Mouse (Mus musculus) lung, postnatal 4 days (tissue): Measurements from ENCODE around the gene Tmem156.

ENCODE experiments used
- DNase-seq, 2 experiments: peaks; one replicate each; pipeline ENCODE4 v3.0.0; 2021

The Tmem156 gene

DNA sequence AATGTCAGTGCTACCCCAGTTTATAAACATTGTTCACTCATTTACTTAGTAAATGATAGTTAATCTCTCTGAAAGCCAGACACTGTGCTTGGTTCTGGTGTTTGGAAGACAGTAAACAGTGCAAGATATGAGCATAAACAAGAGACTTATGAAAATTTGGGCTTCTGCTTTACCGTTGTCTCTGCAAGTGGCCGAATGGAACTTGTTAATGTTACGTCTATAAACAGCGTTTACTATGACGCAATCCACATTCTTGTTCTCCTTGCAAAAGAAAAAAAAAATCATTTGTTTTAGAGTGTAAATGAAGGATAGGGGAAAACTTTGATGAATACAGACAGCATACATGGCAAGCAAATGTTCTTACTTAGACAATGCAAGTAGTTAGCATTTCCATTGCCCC, at the start of gene Tmem156:
Tmem156 (minus strand) TSS at position 212 of the 400 bp plus-strand sequence.
- DNase-seq = no peak

- DNase-seq = no peak
Observed at GRCm38 (mm10) chr5:65141242-65141641, 49.3 kb upstream of the Tmem156 start.

- no peak for DNase-seq
Observed at GRCm38 (mm10) chr5:65137073-65137472, 45.1 kb upstream of the Tmem156 start.

DNA sequence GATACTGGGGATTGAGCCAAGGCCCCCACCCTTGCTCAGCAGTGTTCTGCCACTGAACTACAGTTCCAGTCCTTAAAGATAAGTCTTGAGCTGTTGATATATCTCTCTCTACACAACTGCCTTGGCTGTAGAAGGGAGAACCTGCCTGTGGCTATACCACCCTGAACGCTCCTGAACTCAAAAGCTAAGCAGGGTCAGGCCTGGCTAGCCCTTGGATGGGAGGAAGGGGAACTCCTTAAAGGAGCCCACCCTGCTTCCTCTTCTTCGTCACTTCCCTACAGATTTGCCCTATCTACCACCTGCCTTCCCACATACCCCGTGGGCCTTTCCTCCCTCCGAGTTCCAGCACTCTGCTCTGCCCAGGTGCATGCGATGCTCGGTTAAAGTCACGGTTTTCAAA, 44.2 kb upstream of the Tmem156 start:
- DNase-seq = no peak

DNA sequence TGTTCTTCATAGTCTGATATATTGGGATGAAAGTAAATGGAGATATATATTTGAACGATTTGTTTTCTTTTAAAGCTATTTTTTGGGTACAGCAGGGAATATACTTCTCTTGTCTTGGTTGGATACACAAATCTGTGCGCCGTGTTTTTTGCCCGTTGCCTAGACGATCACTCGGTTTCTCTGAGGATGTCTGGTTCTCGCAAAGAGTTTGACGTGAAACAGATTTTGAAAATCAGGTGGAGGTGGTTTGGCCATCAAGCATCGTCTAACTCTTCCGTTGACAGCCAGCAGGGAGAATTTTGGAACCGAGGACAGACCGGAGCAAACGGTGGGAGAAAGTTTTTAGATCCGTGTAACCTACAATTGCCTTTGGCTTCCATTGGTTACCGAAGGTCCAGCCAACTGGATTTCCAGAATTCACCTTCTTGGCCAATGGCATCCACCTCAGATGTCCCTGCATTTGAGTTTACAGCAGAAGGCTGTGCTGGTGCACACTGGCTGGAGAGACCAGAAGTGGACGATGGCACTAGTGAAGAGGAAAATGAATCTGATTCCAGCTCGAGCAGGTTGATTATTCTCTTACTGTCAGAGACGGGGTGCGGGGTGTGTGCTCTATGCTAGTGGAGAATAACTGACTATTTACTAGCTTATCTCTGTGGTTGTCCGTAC, 39.4 kb upstream of the Tmem156 start:
- no peak for DNase-seq

GRCm38 (mm10) chr5:65130528-65131210, 38.7 kb upstream of the Tmem156 start:
- DNase-seq = no peak

- no peak for DNase-seq
Observed at GRCm38 (mm10) chr5:65128481-65128880, 36.5 kb upstream of the Tmem156 start.

DNA sequence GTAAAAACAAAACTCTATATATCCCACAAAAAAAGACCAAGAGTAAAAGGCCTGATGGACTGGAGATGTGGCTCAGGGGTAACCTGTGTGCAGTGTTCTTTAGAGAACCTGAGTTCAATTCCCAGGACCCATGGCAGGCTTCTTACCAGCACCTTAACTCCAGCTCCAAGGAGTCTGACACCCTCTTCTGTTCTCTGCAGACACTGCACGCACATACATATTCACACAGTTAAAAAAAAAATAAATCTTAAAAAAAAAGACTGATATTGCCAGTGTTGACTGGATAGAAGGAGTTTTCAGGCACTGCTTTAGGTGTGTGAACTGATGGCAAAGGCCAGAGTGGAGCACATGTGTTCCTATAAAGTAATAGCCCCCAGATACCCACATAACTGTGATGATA, 34.2 kb upstream of the Tmem156 start:
- no peak for DNase-seq

GRCm38 (mm10) chr5:65122616-65123015, 30.7 kb upstream of the Tmem156 start:
- DNase-seq = no peak

DNA sequence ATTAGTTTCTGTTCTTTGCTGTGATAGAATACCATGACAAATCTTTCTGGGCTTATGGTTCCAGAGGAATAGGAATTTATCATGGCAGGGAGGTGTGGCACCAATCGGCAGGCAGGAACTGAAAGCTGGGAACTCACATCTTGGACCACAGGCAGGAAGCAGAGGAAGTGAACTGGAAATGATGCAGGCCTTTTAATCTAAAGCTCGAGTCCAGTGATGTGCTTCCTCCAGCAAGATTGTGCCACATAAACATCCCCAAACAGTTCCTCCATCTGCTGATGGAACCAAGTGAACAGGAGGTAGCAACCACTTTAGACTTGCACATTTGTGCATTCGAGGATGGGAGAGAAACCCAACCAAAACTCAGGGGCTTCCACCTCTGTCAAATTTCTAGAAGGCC, 28.0 kb upstream of the Tmem156 start:
- peak; percentile 54 to 65 for DNase-seq

GRCm38 (mm10) chr5:65119495-65119894, 27.6 kb upstream of the Tmem156 start:
- DNase-seq = no peak

DNA sequence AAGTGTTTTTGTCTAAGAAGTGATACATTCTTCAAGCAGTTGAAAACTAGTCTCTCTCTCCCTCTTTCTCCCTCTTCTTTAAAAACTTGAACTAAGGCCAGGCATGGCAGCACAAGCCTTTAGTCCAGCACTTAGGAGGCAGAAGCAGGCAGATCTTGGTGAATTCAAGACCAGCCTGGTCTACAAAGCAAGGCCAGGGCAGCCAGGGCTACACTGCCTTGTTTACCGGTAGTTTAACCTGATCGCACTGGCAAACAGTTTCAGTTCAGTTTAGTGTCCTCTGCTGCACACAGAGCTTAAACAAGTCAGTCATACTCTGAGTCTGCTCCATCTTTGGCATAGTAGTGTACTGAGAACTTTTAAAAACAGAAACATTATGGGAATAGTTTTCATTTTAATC, 24.9 kb upstream of the Tmem156 start:
- no peak for DNase-seq

DNA sequence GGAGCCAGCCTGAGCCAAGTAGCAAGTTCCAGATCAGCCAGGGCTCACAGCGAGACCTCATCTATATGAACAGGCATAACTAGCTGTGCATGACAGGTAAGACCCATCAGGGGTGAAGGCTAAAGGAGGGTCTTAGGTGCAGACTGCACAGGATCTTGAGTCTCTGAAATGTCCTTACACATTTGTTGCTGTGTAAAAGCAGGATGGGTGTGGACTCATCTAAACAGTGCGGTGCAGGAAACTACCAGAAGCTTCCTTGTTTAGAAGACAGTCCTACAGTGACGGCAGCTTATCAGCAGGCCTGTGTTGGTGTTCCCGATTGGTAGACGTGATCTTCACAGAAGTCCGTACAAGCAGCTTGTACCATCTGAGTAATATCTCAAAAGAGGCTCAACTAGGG, 21.4 kb upstream of the Tmem156 start:
- DNase-seq = peak; percentile 38 to 53

DNA sequence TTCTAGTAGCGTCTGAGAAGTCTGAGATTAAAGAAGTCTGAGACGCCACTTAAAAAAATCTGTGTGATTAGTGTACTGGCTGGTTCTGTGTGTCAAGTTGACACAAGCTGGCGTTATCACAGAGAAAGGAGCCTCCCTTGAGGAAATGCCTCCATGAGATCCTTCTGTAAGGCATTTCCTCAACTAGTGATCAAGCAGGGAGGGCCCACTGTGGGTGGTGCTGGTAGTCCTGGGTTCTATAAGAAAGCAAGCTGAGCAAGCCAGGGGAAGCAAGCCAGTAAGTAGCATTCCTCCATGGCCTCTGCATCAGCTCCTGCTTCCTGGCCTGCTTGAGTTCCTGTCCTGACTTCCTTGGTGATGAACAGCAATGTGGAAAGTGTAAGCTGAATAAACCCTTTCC, 20.3 kb upstream of the Tmem156 start:
- peak in 1 of 2 experiments; percentile 49 for DNase-seq

DNA sequence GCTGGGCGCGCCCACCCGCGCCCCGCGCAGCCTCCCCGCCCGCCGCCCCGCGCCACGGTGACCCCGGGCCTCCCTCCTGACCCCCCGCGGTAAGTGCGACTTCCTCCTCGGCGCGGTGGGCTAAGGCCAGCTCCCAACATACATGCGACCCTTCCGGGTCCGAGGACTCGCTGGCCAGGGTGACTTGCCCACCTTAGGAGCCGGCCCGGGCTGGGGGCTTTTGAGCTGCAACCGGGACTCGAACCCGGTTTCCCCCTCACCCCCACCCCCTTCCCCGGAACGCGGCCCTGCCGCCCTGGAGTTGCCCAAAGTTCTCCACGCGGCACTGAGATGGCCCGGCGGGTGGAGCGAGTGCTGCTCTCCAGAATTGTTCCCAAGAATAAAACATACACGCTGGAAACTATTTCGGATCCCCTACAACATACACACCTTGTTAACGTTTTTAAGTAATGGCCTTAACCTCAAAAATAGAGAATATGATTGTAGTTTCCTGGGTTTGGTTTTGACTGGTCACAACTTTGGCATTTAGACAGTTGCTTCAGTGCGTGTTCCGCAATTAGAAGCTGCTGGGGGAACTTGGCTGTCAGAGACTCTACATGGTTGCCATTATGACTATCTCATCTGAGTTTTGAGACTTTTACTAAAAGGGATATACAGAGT, 16.0 kb upstream of the Tmem156 start:
- peak in 1 of 2 experiments; percentile 58 for DNase-seq

DNA sequence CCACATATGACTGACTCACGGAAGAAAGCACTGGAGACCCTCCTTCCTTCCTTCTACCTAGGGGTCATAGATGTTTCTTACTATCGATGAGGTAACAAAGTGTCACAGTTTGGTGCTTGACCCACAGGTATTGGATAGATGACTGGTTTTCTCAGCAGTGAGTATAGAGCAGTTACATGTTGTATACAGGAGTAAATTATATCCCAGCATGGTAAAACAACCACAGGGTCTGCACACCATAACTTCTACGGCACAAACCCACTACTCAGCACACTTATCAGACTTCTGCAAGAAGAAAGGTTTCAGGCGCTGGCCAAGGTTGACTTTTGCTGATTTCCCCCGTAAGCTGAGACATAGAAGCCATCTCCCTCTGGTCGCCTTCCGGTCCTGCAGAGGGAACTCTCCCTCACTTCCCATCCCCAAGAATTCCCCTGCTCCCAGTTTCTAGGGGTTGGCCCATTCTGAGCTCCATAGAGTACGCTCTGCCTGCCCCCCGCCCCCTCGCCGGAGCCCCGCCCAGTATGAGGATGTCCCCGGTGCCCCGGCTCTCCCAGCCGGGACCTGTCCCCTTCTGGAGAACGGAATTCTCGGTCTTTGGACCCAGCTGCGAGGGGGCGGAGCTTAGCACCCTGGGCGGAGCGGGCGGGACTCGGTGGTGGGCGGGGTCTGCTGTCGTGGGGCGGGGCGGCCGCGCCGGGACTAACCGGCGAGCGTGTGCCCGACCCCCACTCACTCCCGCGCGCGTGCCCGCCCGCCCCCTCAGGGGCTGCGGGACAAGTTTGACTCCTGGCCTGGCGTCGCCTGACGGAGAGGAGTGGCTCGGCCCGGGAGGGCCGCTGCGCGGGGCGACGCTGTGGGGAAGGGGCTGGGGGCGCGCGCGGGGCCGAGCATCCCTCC, 15.2 kb upstream of the Tmem156 start, which contains the start of gene Klhl5:
Klhl5 (plus strand) TSS at position 664 of the 897 bp plus-strand sequence.
- DNase-seq = peak; percentile 94

- DNase-seq = peak; percentile 40 to 51
Observed at GRCm38 (mm10) chr5:65102641-65103042, 10.7 kb upstream of the Tmem156 start.

GRCm38 (mm10) chr5:65102026-65102640, 10.2 kb upstream of the Tmem156 start:
- no peak for DNase-seq

GRCm38 (mm10) chr5:65101621-65102020, 9.7 kb upstream of the Tmem156 start:
- peak in 1 of 2 experiments; percentile 33 for DNase-seq

- DNase-seq = no peak
Observed at GRCm38 (mm10) chr5:65101209-65101608, 9.3 kb upstream of the Tmem156 start.

GRCm38 (mm10) chr5:65100002-65100401, 8.1 kb upstream of the Tmem156 start:
- DNase-seq = no peak

DNA sequence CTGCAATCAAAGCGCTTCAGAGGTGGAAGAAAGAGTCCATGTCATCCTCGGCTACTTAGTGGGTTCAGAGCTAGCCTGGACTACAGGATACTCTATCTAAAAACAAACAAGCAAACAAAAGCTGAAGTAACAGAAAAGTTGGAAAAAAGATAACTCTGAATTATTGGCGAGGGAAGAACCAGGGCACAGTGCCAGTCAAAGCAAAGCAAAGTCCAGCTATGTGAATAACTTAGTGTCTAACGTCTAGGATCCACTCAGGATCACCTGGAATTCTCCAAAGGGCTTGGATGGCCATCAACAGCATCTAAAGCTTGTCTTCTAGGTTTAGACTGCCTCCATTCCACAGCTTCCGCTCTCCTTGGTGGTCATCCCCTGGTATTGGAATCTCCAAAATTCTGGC, 5.5 kb upstream of the Tmem156 start:
- DNase-seq = no peak
